Mouse (Mus musculus): ENCODE results near the gene Slc35b1. TPM values are rescaled to one million over a fixed set of nuclear protein-coding genes. Genes with fewer than 3 reads are reported as not detected.

Gene Slc35b1
- polyA plus RNA-seq, 1 experiment, result 48.5 TPM

DNA sequence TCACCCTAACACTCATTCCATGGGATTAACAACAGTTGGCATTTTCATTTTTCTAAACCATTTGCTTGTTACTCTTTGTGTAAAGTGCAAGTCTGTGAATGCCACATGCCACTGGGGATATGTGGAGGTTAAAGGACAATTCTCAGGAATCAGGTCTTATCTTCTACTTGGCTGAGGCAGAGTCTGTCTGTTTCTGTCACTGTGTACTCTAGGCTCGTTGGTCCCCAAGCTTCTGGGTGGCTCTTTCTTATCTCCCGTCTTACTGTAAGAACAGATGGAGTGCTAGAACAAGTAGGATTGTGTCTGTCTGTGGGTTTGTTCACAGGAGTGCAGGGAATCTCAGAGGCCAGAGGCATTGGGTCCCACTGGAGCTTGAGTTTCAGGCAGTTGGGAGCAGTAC, 46.9 kb downstream of the Slc35b1 start:
- no peaks in the 10 kb centered on the region for H3K27me3 ChIP-seq (ENCODE audit: control insufficient read depth, insufficient read depth, low read length)
- TF ChIP-seq POLR2A (IDR thresholded peaks at IDR 0.05; ENCODE audit: control insufficient read depth, low read depth, low read length) (no peak), CTCF (IDR thresholded peaks at IDR 0.05; ENCODE audit: control insufficient read depth, insufficient read depth, insufficient replicate concordance, low read depth, low read length) (no peak)
- H3K36me3 ChIP-seq (ENCODE audit: control insufficient read depth, insufficient read depth, low read length), result no peaks in the 10 kb centered on the region

DNA sequence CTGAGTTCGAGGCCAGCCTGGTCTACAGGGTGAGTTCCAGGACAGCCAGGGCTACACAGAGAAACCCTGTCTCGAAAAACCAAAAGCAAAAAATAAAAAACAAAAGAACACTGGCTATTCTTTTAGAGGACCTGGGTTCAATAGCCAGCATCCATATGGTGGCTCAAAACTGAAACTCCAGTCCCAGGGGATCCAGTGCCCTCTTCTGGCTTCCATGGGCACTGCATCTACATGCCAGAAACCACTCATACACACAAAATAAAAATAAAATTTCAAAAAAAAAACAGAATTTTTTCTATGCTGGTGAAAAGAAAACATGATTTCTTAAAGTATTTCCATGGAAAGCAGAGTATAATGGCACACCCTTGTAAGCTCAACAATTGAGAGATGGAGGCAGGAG, 47.7 kb downstream of the Slc35b1 start:
- H3K27me3 ChIP-seq (ENCODE audit: control insufficient read depth, insufficient read depth, low read length), result no peaks in the 10 kb centered on the region
- no peak overlapping the region for H3K4me3 ChIP-seq (ENCODE audit: control insufficient read depth, low read depth, low read length)
- TF ChIP-seq CTCF (IDR thresholded peaks at IDR 0.05; ENCODE audit: control insufficient read depth, insufficient read depth, insufficient replicate concordance, low read depth, low read length) (peak; percentile 19; the same call in 1 of the 2 replicates), POLR2A (IDR thresholded peaks at IDR 0.05; ENCODE audit: control insufficient read depth, low read depth, low read length) (no peak)

More for the DNA sequence above, 46.9 kb downstream of the Slc35b1 start:
- Histone ChIP-seq H3K4me3 (ENCODE audit: control insufficient read depth, low read depth, low read length) (no peak overlapping the region), H3K27ac (ENCODE audit: control insufficient read depth, insufficient read depth, low read depth, low read length) (0 out of 2 replicates have a peak overlapping the region, but pooled peaks have one; percentile 36), H3K4me1 (ENCODE audit: control insufficient read depth, insufficient read depth, low read length) (no peaks in the 10 kb centered on the region)

More for the DNA sequence above, 47.7 kb downstream of the Slc35b1 start:
- Histone ChIP-seq H3K4me1 (ENCODE audit: control insufficient read depth, insufficient read depth, low read length) (no peaks in the 10 kb centered on the region), H3K36me3 (ENCODE audit: control insufficient read depth, insufficient read depth, low read length) (no peaks in the 10 kb centered on the region), H3K27ac (ENCODE audit: control insufficient read depth, insufficient read depth, low read depth, low read length) (no peak overlapping the region)

Other genes starting within 250 kb of the Slc35b1 start
- 1.4 and 2.1 TPM in 2 replicates for gene Dlx4, start 238.4 kb upstream of the Slc35b1 start, polyA plus RNA-seq (2012; rRNA removed)
- gene Tac4, start 123.2 kb upstream of the Slc35b1 start, polyA plus RNA-seq (2012; rRNA removed), result not detected in 2 replicates
- 89.5 and 93.1 TPM in 2 replicates for gene Kat7, start 74.4 kb upstream of the Slc35b1 start, polyA plus RNA-seq (2012; rRNA removed)
- gene Fam117a, start 47.7 kb upstream of the Slc35b1 start, polyA plus RNA-seq (2012; rRNA removed), result 16.7 TPM in 2 replicates
- 17.9 and 19.6 TPM in 2 replicates for gene Spop, start 29.4 kb downstream of the Slc35b1 start, polyA plus RNA-seq (2012; rRNA removed)
- gene Nxph3, start 129.9 kb downstream of the Slc35b1 start, polyA plus RNA-seq (2012; rRNA removed), result 1.9 and 2.0 TPM in 2 replicates
- 16.3 and 18.9 TPM in 2 replicates for gene Ngfr, start 203.0 kb downstream of the Slc35b1 start, polyA plus RNA-seq (2012; rRNA removed)